ENCODE assay signal across 8 mouse cellular contexts in the genomic region with DNA sequence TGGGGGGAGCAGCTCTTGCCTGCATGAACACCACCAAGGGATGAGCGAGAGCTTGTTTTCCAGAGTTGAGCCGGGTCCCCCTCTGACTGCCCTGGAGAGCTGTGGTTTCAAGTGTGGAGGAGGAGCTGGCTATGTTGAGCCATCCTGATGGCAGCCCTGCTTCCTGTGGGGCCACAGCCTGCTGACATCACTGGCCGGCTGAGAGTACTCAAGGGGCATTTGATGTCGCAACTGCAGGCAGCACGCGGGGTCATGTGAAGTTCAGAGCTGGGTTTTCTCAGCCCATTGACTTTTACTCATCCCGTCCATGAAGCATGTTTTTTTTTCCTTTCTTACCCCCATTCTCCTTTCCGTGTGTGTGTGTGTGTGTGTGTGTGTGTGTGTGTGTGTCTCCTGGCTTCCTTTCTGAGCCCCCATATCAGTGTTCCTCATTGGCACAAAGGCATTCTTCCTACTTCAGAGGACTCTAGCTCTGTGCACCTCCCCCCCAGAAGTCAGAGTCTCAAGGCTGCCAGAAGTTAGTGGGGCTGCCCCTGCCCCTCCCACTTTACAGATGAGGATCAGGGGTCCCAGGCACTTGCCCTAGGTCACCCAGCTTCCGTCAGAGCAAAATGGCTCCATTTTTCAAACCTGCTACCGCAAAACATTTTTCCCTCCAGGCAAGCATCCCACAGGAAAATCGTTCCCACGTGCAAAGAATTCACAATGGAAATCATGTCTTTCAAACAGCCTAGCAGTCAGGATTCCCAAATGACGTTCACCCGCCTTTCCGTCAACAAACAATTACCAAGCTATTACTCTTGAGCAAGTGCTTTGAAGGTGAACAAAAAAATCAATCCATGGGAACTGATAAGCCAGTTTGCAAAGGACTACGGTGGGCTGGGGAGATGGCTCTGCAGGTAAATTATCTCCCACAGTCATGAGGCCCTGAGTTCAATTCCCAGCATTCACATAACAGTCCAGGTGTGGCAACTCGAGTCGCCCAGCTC. TPM values are rescaled to one million over a fixed set of nuclear protein-coding genes. Genes with fewer than 3 reads are reported as not detected.
DNase-seq lines count a peak whose midpoint lies in the region; ATAC-seq lines count a peak whose summit lies in the region.

No protein-coding gene starts in this region.

- H3K9ac ChIP-seq in forebrain, embryonic 14.5 days (ENCODE audit: low read length), result no peak overlapping the region
- no peak overlapping the region for H3K9ac ChIP-seq in forebrain, embryonic 16.5 days (replicated peaks; ENCODE audit: low read depth, low read length)
- H3K9ac ChIP-seq in kidney, embryonic 16.5 days (replicated peaks; ENCODE audit: low read length), result peak overlapping the region; percentile 3; the same call in 1 of the 2 replicates

- no peaks in the 10 kb centered on the region for H3K27me3 ChIP-seq in forebrain, embryonic 14.5 days (replicated peaks; ENCODE audit: control insufficient read depth, insufficient read depth, low read length)
- no peaks in the 10 kb centered on the region for H3K27me3 ChIP-seq in forebrain, embryonic 16.5 days (replicated peaks; ENCODE audit: control insufficient read depth, insufficient read depth, low read length)
- H3K27me3 ChIP-seq in heart, embryonic 10.5 days (ENCODE audit: insufficient read depth, poor library complexity, severe bottlenecking), result no peaks in the 10 kb centered on the region
- H3K27me3 ChIP-seq in kidney, embryonic 16.5 days (ENCODE audit: insufficient read depth, low read length), result no peaks in the 10 kb centered on the region

- ATAC-seq in forebrain, embryonic 14.5 days, result no peak
- ATAC-seq in forebrain, embryonic 16.5 days, result no peak
- ATAC-seq in kidney, embryonic 16.5 days (ENCODE audit: low FRiP score, low TSS enrichment), result peak; percentile 86

- no peak overlapping the region for H3K4me3 ChIP-seq in forebrain, embryonic 14.5 days (ENCODE audit: low read depth, low read length)
- H3K4me3 ChIP-seq in forebrain, embryonic 16.5 days (replicated peaks; ENCODE audit: low read length), result no peak overlapping the region
- H3K4me3 ChIP-seq in heart, embryonic 10.5 days, result peak overlapping the region; percentile 20; the same call in 1 of the 2 replicates
- no peak overlapping the region for H3K4me3 ChIP-seq in kidney, embryonic 16.5 days (ENCODE audit: low read length)

- no peaks in the 10 kb centered on the region for H3K9me3 ChIP-seq in forebrain, embryonic 14.5 days (replicated peaks; ENCODE audit: control insufficient read depth, low read length)
- no peaks in the 10 kb centered on the region for H3K9me3 ChIP-seq in forebrain, embryonic 16.5 days (ENCODE audit: control insufficient read depth, low read length)
- H3K9me3 ChIP-seq in heart, embryonic 10.5 days, result no peaks in the 10 kb centered on the region
- no peaks in the 10 kb centered on the region for H3K9me3 ChIP-seq in kidney, embryonic 16.5 days (ENCODE audit: low read length)

- H3K4me1 ChIP-seq in forebrain, embryonic 14.5 days (ENCODE audit: control insufficient read depth, insufficient read depth, low read length), result peaks cover 2% of the 10 kb centered on the region; the same call in 1 of the 2 replicates
- peaks cover 12% of the 10 kb centered on the region for H3K4me1 ChIP-seq in forebrain, embryonic 16.5 days (replicated peaks; ENCODE audit: control insufficient read depth, insufficient read depth, low read length)
- H3K4me1 ChIP-seq in heart, embryonic 10.5 days, result peaks cover 97% of the 10 kb centered on the region
- H3K4me1 ChIP-seq in kidney, embryonic 16.5 days (ENCODE audit: insufficient read depth, low read length), result peaks cover 89% of the 10 kb centered on the region

- H3K27ac ChIP-seq in forebrain, embryonic 14.5 days (ENCODE audit: low read depth, low read length), result no peak overlapping the region
- H3K27ac ChIP-seq in forebrain, embryonic 16.5 days (ENCODE audit: low read length), result no peak overlapping the region
- H3K27ac ChIP-seq in heart, embryonic 10.5 days, result peak overlapping the region; percentile 86
- H3K27ac ChIP-seq in kidney, embryonic 16.5 days (ENCODE audit: low read length), result peak overlapping the region; percentile 86

- 45% methylated on average over 18 of the region's 18 CpGs for WGBS in forebrain, embryonic 14.5 days
- WGBS in forebrain, embryonic 16.5 days, result 46% methylated on average over 18 of the region's 18 CpGs
- WGBS in heart, embryonic 10.5 days, result 29% methylated on average over 17 of the region's 18 CpGs
- 13% methylated on average over 18 of the region's 18 CpGs for WGBS in kidney, embryonic 16.5 days

- no peaks in the 10 kb centered on the region for H3K36me3 ChIP-seq in forebrain, embryonic 14.5 days (ENCODE audit: control insufficient read depth, insufficient read depth, low read length)
- H3K36me3 ChIP-seq in forebrain, embryonic 16.5 days (ENCODE audit: control insufficient read depth, insufficient read depth), result no peaks in the 10 kb centered on the region
- peaks cover 3% of the 10 kb centered on the region; the same call in 1 of the 2 replicates for H3K36me3 ChIP-seq in heart, embryonic 10.5 days
- H3K36me3 ChIP-seq in kidney, embryonic 16.5 days (ENCODE audit: insufficient read depth, low read length), result no peaks in the 10 kb centered on the region

- H3K4me2 ChIP-seq in forebrain, embryonic 14.5 days (ENCODE audit: low read length), result no peak overlapping the region
- no peak overlapping the region for H3K4me2 ChIP-seq in forebrain, embryonic 16.5 days (ENCODE audit: low read length)
- peak overlapping the region; percentile 35 for H3K4me2 ChIP-seq in kidney, embryonic 16.5 days (replicated peaks; ENCODE audit: low read depth, low read length)

- DNase-seq in forebrain, embryonic 14.5 days (ENCODE audit: low spot score), result peak; percentile 49
- peak; percentile 45 for DNase-seq in brain, adult 2 months (ENCODE audit: low read depth, low spot score)
- peak; percentile 93 for DNase-seq in heart, embryonic 10.5 days (ENCODE audit: low spot score)
- peak; percentile 93 for DNase-seq in lung, postnatal 36 days
- DNase-seq in urinary bladder, postnatal 36 days (ENCODE audit: low spot score in 2 of 2), result peak; percentile 62 to 88
- no peak for DNase-seq in layer of hippocampus, adult 18-20 months (ENCODE audit: low spot score in 2 of 2)

RNA-seq across cellular contexts. Expression of a gene that starts 41.4 kb away (rescaled TPM):
- 5.1 and 5.4 TPM in 2 replicates for polyA plus RNA-seq in forebrain, embryonic 14.5 days (2014; fragmentation: Nextera tagmentation; extraction: Ambion mirVana)
- polyA plus RNA-seq in forebrain, embryonic 16.5 days (2015; fragmentation: Nextera tagmentation; extraction: Ambion mirVana), result 7.4 and 7.8 TPM in 2 replicates
- polyA plus RNA-seq in heart, embryonic 10.5 days (2016; fragmentation: Nextera tagmentation; extraction: Ambion mirVana), result 15.2 and 20.0 TPM in 2 replicates
- 27.8 and 27.9 TPM in 2 replicates for polyA plus RNA-seq in kidney, embryonic 16.5 days (2015; fragmentation: Nextera tagmentation; extraction: Ambion mirVana)
- total RNA-seq in layer of hippocampus, adult 18-20 months (2021), result 10 to 100 TPM; 58.2 to 62.5 TPM

Comparison
In these comparisons a context has a peak if more than half of its experiments do, and no peak if none do; other contexts are left out.
1. DNase-seq: peak in forebrain, embryonic 14.5 days (single experiment), brain, adult 2 months (single experiment), heart, embryonic 10.5 days (single experiment), lung, postnatal 36 days (single experiment) and urinary bladder, postnatal 36 days (2 of 2); none in layer of hippocampus, adult 18-20 months (0 of 2).
2. H3K27ac ChIP-seq: peak in heart, embryonic 10.5 days (single experiment) and kidney, embryonic 16.5 days (single experiment); none in forebrain, embryonic 14.5 days (single experiment) and forebrain, embryonic 16.5 days (single experiment).